Mouse (Mus musculus) heart, embryonic 11.5 days (tissue): ENCODE data around the gene Gcsh. TPM values are rescaled to one million over a fixed set of nuclear protein-coding genes. Genes with fewer than 3 reads are reported as not detected.

Source experiments
- polyA plus RNA-seq: library from polyadenylated mRNA; unstranded; fragments of >200 nt; fragmentation: Nextera tagmentation; extraction: Ambion mirVana; gene quantifications from 2 replicates; pipeline ENCODE4 v1.2.1, GENCODE M21; 2014

Gene Gcsh
- polyA plus RNA-seq, 1 experiment from 2014 or later, result 95.2 TPM

Other genes with a start within 250 kb of the Gcsh start
- gene Cmc2, start 72.1 kb downstream of the Gcsh start, polyA plus RNA-seq, result 102 and 113 TPM in 2 replicates
- gene Cenpn, start 71.8 kb downstream of the Gcsh start, polyA plus RNA-seq, result 32.8 and 34.0 TPM in 2 replicates
- gene Atmin, start 50.1 kb downstream of the Gcsh start, polyA plus RNA-seq, result 8.9 and 10.5 TPM in 2 replicates
- 0.66 and 0.83 TPM in 2 replicates for gene 1700030J22Rik, start 14.6 kb downstream of the Gcsh start, polyA plus RNA-seq
- 0.03 TPM in 1 of 2 replicates, not detected in the other for gene Pkd1l2, start 88.9 kb upstream of the Gcsh start, polyA plus RNA-seq
- 0.08 and 0.49 TPM in 2 replicates for gene Bco1, start 102.3 kb upstream of the Gcsh start, polyA plus RNA-seq
- 1.4 and 1.7 TPM in 2 replicates for gene Gan, start 164.6 kb upstream of the Gcsh start, polyA plus RNA-seq